Mouse (Mus musculus): ENCODE measurements around the gene Tomm40. TPM values are rescaled to one million over a fixed set of nuclear protein-coding genes. Genes with fewer than 3 reads are reported as not detected.

Gene Tomm40
- polyA plus RNA-seq, 1 experiment = 112 TPM

GRCm38 (mm10) chr7:19750217-19751069, 35.2 kb upstream of the Tomm40 start, which contains the start of gene Nectin2:
TSS of gene Nectin2 (minus strand) at chr7:19750483.
- H3K79me2 ChIP-seq (ENCODE audit: control insufficient read depth, insufficient read depth) = no peaks in the 10 kb centered on the region
- peak within 1 kb of the TSS; percentile 92 for H3K4me2 ChIP-seq (ENCODE audit: low read depth)
- no peaks in the 10 kb centered on the region for H3K27me3 ChIP-seq (ENCODE audit: control insufficient read depth, insufficient read depth, insufficient read length)
- TF ChIP-seq TCF3 (IDR thresholded peaks at IDR 0.05; ENCODE audit: insufficient read length, low read depth) (no peak), MYOG (IDR thresholded peaks at IDR 0.05; ENCODE audit: control insufficient read depth in 1 of 3, insufficient read depth in 1 of 3, insufficient read length in 2 of 3, low read depth in 2 of 3) (no peak), CEBPB (IDR thresholded peaks at IDR 0.05; ENCODE audit: insufficient read depth, poor library complexity, severe bottlenecking) (no peak), USF1 (IDR thresholded peaks at IDR 0.05; ENCODE audit: low read depth) (no peak), POLR2AphosphoS2 (IDR thresholded peaks at IDR 0.05; ENCODE audit: insufficient read length, low read depth) (no peak), MAX (IDR thresholded peaks at IDR 0.05; ENCODE audit: low read depth) (no peak), REST (IDR thresholded peaks at IDR 0.05; ENCODE audit: insufficient read depth, insufficient read length) (no peak), SRF (IDR thresholded peaks at IDR 0.05; ENCODE audit: control insufficient read depth, insufficient read length, low read depth) (no peak), MYOD1 (IDR thresholded peaks at IDR 0.05; ENCODE audit: control insufficient read depth in 1 of 3, insufficient read length in 2 of 3, low read depth in 2 of 3) (no peak), POLR2A (IDR thresholded peaks at IDR 0.05; ENCODE audit: insufficient read length, low read depth) (no peak), TCF12 (IDR thresholded peaks at IDR 0.05; ENCODE audit: insufficient read depth, poor library complexity, severe bottlenecking) (no peak), E2F4 (IDR thresholded peaks at IDR 0.05; ENCODE audit: insufficient read depth) (no peak)
- peak within 1 kb of the TSS; percentile 23 for H3ac ChIP-seq (ENCODE audit: control insufficient read depth, insufficient read length)
- H3K4me3 ChIP-seq = peak within 1 kb of the TSS; percentile 63
- H3K36me3 ChIP-seq (ENCODE audit: control insufficient read depth, insufficient read depth) = no peaks in the 10 kb centered on the region

GRCm38 (mm10) chr7:19749389-19750216, 34.4 kb upstream of the Tomm40 start:
- peak overlapping the region; percentile 23 for H3ac ChIP-seq (ENCODE audit: control insufficient read depth, insufficient read length)
- peak overlapping the region; percentile 92 for H3K4me2 ChIP-seq (ENCODE audit: low read depth)
- TF ChIP-seq MYOG (IDR thresholded peaks at IDR 0.05; ENCODE audit: control insufficient read depth in 1 of 3, insufficient read depth in 1 of 3, insufficient read length in 2 of 3, low read depth in 2 of 3) (peak in 2 of 3 experiments; percentile 27 to 63), MYOD1 (IDR thresholded peaks at IDR 0.05; ENCODE audit: control insufficient read depth in 1 of 3, insufficient read length in 2 of 3, low read depth in 2 of 3) (peak in 2 of 3 experiments; percentile 71 to 74), SRF (IDR thresholded peaks at IDR 0.05; ENCODE audit: control insufficient read depth, insufficient read length, low read depth) (peak; percentile 61), POLR2A (IDR thresholded peaks at IDR 0.05; ENCODE audit: insufficient read length, low read depth) (peak; percentile 49), CEBPB (IDR thresholded peaks at IDR 0.05; ENCODE audit: insufficient read depth, poor library complexity, severe bottlenecking) (no peak)
- H3K36me3 ChIP-seq (ENCODE audit: control insufficient read depth, insufficient read depth) = no peaks in the 10 kb centered on the region
- H3K79me2 ChIP-seq (ENCODE audit: control insufficient read depth, insufficient read depth) = no peaks in the 10 kb centered on the region
- H3K27me3 ChIP-seq (ENCODE audit: control insufficient read depth, insufficient read depth, insufficient read length) = no peaks in the 10 kb centered on the region
- peak overlapping the region; percentile 63 for H3K4me3 ChIP-seq

GRCm38 (mm10) chr7:19748219-19749195, 33.3 kb upstream of the Tomm40 start:
- H3K4me3 ChIP-seq = peak overlapping the region; percentile 63
- H3K36me3 ChIP-seq (ENCODE audit: control insufficient read depth, insufficient read depth) = no peaks in the 10 kb centered on the region
- H3ac ChIP-seq (ENCODE audit: control insufficient read depth, insufficient read length) = peak overlapping the region; percentile 23
- H3K4me2 ChIP-seq (ENCODE audit: low read depth) = peak overlapping the region; percentile 92
- no peaks in the 10 kb centered on the region for H3K79me2 ChIP-seq (ENCODE audit: control insufficient read depth, insufficient read depth)
- TF ChIP-seq POLR2A (IDR thresholded peaks at IDR 0.05; ENCODE audit: insufficient read length, low read depth) = no peak
- no peak for TF ChIP-seq USF1 (IDR thresholded peaks at IDR 0.05; ENCODE audit: low read depth)
- no peak for TF ChIP-seq MYOG (IDR thresholded peaks at IDR 0.05; ENCODE audit: control insufficient read depth in 1 of 3, insufficient read depth in 1 of 3, insufficient read length in 2 of 3, low read depth in 2 of 3)
- no peak for TF ChIP-seq E2F4 (IDR thresholded peaks at IDR 0.05; ENCODE audit: insufficient read depth)
- no peak for TF ChIP-seq MYOD1 (IDR thresholded peaks at IDR 0.05; ENCODE audit: control insufficient read depth in 1 of 3, insufficient read length in 2 of 3, low read depth in 2 of 3)
- no peak for TF ChIP-seq CEBPB (IDR thresholded peaks at IDR 0.05; ENCODE audit: insufficient read depth, poor library complexity, severe bottlenecking)
- no peak for TF ChIP-seq POLR2AphosphoS2 (IDR thresholded peaks at IDR 0.05; ENCODE audit: insufficient read length, low read depth)
- TF ChIP-seq TCF3 (IDR thresholded peaks at IDR 0.05; ENCODE audit: insufficient read length, low read depth) = no peak
- TF ChIP-seq TCF12 (IDR thresholded peaks at IDR 0.05; ENCODE audit: insufficient read depth, poor library complexity, severe bottlenecking) = no peak
- no peak for TF ChIP-seq REST (IDR thresholded peaks at IDR 0.05; ENCODE audit: insufficient read depth, insufficient read length)
- no peak for TF ChIP-seq MAX (IDR thresholded peaks at IDR 0.05; ENCODE audit: low read depth)
- no peak for TF ChIP-seq SRF (IDR thresholded peaks at IDR 0.05; ENCODE audit: control insufficient read depth, insufficient read length, low read depth)
- H3K27me3 ChIP-seq (ENCODE audit: control insufficient read depth, insufficient read depth, insufficient read length) = no peaks in the 10 kb centered on the region

Measured in myocyte (in vitro differentiated cells).